Mouse (Mus musculus): ENCODE measurements around the gene Susd2.

The Susd2 gene

DNA sequence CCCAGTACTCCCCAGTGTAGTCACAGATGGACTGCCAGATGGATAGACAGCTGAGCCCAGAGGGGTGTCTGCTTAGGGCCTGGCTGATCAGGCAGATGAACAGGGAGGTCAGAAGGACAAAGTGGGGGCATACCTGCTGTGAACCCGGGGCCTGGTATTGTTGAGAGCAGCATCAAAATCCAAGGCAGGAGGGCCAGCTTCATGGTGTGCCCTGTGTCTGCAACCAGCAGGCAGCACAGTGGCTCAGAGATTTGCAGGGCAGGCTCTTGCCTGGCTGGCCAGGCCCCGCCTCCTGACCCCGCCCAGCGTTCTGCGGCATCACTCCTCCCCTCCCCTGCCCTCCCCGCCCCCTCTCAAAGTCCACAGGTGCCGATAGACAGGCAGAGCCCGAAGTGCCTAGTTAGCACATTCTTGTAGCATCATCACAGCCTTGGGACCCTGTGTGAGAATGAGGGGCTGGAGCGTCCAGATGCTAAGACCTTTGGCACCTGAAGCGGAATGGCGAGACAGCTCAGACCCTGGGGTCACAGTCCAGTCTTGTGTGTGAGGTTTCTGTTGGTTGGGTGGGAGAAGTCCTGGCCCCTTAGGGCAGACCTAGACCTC lies at the start of gene Susd2:
Gene Susd2, minus strand, starts transcription at position 268 of the 603 bp plus-strand sequence.
- DNase-seq (ENCODE audit: low spot score in 2 of 2), result no peak

DNA sequence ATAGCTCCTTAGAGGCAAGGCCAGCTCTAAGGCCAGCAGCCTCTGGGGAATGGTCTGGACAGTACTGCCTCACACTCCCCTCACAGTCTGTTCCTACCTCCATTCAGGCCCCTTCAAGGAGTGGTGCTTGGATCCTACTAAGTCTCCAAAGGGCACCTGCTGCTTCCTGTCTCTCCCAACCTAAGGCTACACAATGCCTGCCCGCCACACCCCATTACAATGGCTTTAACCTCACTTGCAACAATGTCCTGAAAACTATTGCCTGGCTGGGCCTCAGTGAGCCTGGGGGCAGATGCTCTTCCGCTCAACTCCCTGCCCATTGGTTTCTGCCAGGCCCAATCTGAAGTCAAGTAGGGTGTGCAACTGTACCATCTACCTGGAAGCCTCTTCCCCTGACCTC lies 44.8 kb upstream of the Susd2 start:
- DNase-seq (ENCODE audit: low spot score in 2 of 2), result no peak

DNA sequence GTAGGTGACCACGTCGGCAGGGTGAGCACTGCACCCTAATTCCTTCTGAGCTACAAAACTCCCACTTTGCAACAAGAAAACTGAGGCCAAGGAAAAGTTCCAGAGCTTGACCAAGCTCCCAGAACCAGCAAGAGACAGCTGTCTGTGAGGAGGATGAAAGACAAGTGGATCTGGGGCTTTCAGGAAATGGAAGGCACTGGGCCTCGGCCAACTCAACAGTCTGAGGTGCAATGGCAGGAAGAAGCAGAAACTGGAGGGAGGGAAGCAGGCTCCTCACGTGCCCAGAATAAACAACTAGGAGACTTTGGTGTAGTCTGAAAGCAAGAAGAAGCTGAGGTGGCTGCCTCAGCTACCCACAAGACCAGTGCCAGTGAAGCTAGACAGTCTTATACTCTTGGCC lies 42.9 kb upstream of the Susd2 start:
- no peak for DNase-seq (ENCODE audit: low spot score in 2 of 2)

DNA sequence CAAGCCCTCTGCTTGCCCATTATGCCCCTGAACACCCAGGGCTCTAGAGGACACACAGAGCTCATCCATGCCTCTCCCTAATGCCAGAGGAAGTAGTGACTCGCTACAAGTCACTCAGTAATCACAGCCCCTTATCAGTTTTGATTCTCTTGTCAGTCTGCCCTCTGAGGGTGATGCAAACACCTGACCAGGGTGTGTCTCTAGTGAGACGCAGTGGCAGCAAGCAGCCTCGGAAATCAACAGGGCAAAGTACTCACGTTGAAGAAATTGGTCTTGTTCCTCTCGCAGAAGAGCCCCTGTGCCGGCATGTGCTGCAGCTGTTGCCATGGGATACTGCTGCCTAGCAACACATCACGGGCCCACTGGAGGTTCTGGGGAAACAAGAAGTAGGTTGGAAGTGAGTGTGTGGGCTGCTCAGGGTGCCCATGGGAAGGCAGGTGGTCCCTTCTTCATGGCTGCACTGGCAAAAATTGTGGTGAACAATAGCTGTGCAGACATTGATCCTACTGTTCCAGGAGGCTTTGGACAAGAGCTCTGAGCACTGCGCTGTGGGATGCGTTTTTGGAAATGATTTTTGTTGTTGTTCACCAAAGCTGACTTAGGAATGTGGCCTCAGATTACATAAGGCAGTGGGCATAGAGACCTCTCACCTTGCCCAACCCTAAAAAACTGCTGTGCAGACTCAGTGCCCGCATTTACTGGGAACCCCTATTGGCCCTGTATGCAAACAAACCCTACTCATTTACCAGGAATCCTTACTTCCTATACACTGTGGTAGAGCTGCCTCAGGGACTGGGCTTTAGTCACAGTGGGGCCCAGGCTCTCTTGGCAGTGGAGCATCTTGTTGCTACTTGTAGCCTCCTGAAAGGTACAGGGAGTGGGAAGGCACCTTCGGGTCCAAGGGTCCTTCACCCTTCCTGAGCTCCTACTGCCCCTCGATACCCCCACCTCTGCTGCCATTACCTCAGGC lies 40.5 kb upstream of the Susd2 start:
- peak; percentile 85 to 89 for DNase-seq (ENCODE audit: low spot score in 2 of 2)

DNA sequence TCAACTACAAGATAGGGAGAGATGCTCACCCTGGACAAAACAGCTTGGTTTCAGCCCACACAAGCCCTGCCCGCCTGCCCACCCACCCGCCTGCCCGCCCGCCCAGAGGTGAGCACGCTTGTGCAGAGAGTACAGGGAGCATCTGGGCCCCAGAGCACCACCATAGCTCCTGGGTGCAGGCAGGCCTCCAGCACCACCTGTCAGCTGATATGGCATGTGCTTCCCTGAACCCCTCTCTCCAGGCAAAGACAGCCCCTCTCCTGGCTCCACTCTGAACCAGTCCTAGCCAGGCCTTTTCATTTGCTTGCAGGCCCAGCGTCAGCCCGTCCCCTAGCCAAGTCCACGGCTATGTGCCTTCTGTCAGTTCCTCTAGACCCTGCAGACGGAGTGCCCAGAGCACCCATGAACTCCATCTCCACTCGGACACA lies 36.8 kb upstream of the Susd2 start:
- no peak for DNase-seq (ENCODE audit: low spot score in 2 of 2)

DNA sequence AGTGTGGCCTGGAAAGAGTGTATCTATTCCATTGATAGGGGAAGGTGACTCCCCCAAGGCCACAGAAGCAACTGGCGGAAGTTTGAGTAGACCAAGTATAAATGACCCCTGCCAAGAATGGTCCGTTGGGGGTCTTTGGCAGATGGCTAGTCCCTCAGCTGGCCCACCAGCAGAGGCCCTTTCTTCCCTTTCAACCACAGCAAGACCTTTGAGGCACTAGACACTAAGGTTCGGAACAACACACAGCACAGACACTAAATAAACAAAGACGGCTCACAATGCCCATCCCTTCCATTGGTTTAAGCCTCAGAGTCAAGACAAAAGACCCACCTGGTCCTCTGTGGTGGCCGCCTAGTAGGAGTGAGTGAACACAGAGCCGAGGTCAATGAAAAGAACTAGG lies 35.4 kb upstream of the Susd2 start:
- no peak for DNase-seq (ENCODE audit: low spot score in 2 of 2)

DNA sequence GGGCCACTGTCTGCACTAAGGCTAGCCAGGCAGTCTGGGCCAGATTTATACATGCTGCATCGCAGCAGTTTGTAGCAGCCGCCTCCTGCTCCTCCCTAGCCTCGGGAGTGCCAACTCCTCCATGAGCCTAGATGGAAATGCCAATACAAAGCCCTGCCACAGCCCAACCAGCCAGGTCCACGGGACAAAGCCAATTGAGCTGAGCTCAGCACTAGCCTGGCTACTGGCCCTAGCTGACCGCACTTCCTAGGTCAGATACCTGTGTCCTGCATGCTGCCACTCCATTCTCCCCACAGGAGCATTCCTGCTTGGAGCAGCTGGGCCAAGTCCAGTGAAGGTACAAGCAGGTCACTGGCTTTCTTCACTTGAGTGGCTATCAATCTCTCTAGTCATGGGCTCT lies 34.2 kb upstream of the Susd2 start:
- DNase-seq (ENCODE audit: low spot score in 2 of 2), result peak in 1 of 2 experiments; percentile 57

DNA sequence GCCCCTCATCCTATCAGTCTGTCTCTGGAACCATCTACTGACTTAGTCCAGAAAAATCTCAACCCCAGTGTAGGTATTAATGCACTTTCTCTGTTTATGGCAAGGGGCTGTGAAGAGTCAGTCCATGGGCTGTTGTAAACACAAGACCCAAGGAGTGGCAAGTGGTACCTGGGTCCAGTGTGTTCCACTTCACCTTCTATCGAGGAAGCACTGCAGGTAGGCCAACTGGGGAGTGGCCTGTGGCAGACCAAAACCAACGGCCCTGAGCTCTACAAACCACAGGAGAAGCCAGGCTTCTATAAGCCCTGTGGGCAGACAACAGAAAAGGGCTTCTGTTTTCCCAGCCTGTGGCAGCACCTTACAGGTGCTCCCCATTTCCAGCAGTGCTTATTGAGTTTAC lies 33.8 kb upstream of the Susd2 start:
- DNase-seq (ENCODE audit: low spot score in 2 of 2), result no peak

DNA sequence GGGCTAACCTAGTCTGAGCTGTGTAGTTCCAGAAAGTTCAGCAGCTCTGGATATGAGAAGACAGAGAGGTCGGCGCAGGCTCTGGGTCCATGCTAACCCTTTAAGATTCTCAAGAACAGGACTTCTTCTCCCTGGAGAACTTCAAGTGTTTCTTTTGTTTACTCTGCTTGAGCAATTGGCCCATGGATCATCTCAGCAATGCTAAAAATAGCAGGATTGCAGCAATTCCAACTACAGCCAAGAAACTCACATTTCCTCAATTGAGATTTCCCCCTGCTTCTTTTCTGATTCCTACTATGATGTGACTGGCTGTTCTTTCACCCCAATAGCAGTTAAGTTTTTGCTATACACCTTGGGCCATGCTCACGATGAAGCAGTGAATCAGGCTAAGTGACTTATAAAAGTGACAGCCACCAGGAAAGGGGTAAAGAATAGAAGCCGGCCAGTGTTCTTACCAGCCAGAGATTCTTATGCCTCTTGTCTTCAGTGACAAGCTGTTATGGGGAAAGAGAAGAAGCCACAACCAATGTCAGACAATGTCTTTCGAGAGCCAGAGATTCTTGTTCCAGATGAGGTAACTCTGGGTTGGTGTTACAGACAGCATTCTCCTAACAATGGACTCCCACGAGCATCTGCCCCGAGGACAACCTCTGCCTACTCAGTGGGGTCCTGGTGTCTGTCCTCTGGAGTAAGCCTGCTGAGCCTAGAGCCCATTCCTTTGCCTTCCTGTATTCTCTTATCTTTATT lies 33.2 kb upstream of the Susd2 start:
- DNase-seq (ENCODE audit: low spot score in 2 of 2), result no peak

DNA sequence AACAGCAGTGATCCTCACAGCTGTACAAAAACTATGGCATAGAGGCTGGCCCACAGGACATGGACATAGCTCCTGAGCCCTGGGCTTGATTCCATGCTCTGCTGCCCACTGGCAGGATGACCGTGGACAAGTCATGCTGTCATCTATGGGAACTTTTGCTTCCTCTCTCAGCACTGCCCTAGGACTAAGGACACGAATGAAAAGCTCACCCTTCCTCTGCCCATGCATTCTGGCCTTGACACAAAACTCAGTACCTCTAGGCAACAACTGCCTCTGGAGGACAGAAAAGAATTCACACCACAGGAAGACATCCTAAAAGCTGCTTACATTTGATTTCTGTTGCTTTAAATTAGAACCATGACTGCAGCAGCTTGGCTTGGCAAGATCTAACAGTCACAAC lies 32.5 kb upstream of the Susd2 start:
- DNase-seq (ENCODE audit: low spot score in 2 of 2), result no peak

DNA sequence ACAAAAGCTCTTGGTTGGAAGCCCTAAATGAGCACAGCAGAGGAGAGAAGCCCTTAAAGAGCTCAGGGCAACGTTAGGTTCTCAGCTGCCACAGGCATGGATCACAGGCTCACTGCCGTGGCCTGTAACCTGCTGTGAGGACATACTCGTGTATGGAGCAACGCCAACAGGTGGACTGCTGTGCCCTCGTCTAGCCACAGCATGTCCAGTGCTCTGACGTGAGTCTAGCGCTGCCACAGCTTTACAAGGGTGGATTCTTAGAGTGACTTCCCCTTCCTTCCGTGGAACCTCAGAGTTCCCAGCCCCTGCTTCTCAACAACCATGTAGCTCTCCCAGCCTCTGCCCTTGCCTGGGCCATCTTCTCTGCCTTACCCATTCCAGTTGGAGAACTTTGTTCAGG lies 31.8 kb upstream of the Susd2 start:
- no peak for DNase-seq (ENCODE audit: low spot score in 2 of 2)

DNA sequence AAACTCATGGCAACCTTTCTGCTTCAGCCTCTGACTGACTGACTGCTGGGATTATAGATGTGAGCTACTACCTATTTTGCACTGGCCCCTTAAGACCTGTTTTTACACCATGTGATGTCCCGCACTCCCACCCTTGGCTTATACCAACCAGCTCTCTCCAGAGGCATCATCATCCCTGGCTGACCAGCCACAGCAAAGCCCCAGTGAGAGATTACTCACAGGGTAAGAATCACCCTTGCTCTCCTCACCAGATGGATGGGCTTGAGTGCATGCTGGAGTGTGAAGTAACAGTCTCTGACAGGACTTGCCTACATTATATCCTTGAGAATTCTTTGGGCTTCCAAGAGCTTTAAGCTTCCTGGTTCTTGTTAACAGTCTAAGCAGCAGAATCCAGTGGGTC lies 26.1 kb upstream of the Susd2 start:
- no peak for DNase-seq (ENCODE audit: low spot score in 2 of 2)

DNA sequence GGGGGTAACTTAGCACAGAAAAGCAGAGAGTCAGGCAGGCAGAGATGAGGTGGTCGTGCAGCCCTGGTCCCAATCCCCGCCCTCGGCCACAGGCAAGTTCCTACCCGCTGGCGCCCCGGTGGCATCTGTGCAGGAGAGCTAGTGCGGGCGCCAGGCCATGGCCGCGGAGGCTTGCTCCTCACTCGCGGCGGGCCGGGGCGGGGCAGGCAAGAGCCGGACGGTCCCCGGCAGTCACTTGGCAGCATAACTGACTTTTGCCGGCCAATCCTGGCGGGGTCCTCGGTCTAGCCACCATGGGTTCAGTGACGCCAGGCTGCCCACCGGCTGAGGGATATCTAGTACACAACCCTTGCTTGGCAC lies 24.1 kb upstream of the Susd2 start:
- no peak for DNase-seq (ENCODE audit: low spot score in 2 of 2)

DNA sequence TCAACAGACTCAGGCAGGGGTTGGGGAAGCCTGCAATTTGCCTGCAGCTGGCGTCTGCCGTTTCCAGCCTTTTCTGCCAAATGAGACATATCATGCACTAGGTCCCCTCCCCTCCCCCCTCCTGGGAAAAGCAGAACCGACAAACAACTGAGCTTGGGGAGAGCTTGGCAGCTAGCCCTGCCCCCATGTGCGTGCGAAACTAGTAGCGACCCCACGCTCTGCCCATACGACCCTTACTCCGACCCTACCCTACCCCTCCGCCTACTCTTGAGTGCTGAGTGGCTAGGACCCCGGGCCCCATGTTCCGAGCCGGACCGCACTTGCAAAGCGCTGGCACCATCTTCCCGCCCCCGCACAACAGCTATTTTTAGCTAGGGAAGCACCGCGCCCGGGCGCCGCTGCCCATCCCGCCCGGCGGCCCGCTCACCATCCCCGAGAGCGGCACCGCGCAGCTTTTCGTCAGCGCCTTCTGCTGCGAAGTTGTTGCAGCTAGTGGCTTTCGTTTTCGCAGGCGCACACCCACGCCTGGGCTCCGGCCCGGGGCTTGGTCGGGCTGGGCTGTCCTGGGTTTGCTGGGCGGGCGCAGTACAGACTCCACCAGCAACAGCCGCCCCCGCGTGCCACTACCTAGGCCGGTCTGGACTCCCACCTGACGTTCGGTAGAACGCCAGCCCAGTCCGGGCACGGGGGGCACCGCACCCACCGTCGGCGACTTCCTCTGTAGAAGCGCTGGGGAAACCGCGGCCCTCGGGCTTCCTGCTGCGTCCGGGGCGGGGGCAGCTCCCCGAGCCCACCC lies 23.5 kb upstream of the Susd2 start:
- peak in 1 of 2 experiments; percentile 87 for DNase-seq (ENCODE audit: low spot score in 2 of 2)

DNA sequence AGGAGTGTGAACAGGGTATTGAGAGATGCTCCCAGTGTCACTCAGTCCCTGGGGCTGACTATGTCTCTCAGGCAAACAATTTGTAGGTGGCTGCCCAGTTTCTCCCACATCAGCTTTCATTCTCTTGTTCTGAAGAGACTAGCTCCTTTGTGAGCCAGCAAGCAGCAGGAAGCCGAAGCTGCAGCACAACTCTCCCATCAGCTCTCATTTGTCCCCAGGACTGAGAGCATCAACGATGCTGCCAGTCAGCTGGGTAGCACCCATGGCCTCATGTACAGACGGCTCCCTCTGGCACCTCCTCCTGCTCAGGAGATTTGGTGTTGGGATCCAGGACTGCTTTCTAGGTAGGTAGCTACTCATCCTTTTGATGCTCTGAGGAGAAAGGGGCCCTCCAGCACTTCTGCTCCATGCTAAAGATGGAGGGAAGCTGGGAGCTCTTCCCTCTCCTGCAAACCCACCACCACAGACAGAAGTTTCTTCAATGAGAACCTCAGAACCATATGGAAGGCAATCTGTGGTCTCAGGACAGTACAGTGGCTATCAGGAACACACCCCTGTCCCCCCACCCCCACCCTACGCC lies 22.7 kb upstream of the Susd2 start:
- DNase-seq (ENCODE audit: low spot score in 2 of 2), result peak in 1 of 2 experiments; percentile 66

DNA sequence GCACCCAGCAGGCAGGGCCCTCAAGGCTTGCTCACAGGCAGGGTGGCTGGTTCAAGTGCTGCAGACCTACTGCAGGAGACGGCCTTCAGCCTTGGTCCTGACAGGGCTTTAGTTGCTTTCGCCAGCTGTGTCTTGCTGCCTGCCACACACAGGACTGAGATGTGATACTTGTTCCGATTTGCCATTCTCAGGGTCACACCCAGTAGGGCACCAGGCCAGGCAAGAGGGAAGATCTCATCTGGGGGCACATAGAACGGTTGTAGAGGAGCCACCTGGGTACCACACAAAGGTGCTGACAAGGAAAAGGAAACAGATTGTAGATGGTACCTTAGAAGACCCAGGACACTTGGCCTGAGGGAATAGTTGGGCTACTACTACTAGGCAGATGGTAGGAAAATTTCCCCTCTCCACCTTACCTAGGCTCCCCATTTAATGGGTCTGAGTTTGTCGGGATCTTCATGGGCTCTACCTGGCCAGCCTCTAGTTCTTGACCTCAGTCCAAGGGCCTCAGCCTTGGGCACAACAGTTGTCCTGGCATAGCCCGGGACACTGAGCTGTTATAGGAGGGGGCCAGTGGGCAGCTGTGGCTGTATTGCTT lies 21.0 kb upstream of the Susd2 start:
- DNase-seq (ENCODE audit: low spot score in 2 of 2), result no peak

DNA sequence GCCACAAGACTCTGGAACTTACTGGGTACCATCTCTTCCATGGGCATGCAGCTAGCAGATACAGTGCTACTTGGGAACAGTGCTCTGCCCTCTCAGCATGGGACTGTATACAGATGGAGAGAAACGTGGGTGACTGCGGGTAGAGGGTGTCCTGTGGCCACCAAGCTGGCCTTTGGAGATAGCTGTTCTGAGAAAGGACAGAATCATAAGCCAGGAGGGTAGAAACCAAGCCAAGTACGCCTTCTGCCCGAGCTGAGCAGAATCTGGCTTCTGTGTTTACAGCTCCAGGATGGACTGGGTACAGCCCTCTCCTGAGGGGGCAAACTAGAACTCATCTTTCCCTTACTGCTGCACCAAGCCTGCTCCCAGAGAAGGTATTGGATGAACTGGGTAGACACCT lies 18.8 kb upstream of the Susd2 start:
- DNase-seq (ENCODE audit: low spot score in 2 of 2), result no peak

DNA sequence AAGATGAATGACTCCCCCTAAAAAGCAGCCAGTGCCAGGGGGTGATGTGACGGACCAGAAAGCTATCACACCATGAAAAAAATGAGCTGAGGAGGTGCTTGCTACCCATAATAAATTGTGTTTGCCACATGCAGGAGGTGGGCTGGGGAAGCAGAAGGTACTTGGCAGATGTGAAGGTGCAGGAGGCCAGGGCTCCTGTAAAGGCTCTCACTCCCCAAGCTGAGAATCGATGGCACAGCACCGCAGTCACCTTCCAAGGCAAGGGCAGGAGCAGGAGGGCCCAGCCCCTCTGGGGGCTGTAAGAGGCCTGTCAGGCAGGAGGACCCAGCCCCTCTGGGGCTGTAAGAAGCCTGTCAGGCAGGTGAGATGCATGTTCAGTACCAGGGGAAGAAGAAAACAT lies 18.1 kb upstream of the Susd2 start:
- DNase-seq (ENCODE audit: low spot score in 2 of 2), result no peak

DNA sequence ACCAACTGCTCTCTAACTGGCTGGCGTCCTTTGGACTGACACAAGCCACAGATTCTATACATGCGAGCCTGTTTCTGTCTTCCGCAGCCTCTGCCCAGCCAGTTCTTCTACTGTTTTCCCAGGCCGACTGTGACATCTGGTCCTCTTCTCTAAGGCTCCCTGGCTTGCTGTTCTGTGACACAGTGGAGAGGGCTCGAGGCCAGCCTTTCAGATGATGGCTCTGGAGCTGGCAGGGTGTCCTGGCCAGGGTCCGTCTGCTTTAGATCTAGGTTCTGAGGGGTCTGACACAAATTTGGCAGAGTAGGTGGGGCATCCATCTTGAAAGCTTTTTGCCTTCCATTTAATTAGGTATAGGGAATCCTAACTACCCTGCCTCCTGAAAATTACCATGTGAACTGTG lies 17.6 kb upstream of the Susd2 start:
- no peak for DNase-seq (ENCODE audit: low spot score in 2 of 2)

DNA sequence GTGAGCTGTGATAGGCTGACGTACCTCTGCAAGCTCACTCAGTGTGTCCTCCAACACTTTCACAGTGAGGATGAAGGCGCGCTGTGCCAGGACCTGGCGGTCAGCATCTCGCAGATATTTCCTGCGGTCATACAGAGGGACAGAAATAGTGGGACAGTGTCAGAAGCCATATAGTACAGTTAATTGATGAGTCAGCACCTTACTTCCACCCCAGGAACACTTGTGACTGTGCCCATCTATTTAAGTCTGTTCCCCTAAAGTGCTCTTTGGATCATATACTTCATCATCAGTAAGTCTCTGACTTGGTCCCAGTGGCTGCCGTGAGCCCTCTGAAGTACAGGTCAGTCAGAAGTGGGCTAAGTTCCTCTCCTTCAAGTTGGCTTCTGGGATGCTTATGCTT lies 14.0 kb upstream of the Susd2 start:
- DNase-seq (ENCODE audit: low spot score in 2 of 2), result no peak

DNA sequence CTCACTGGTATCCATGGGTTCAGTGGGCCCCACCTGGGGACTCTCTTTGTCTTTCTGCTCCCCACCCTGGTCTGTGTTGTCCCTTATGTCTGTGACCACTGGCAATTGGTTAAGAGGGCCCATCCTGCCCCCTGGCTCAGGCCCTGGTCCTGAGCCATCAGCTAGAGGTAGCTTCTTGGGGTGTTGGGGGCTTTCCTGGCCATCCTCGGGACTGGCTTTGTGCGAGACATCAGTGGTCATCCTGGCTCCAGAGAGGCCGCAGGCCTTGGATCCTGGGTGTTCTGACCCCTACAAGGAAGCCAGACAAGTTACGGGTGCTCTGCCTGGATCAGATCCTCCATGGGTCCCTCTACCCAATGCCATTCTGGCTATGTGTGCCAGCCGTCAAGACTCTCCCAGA lies 13.4 kb upstream of the Susd2 start:
- DNase-seq (ENCODE audit: low spot score in 2 of 2), result no peak

Measured in left cerebral cortex, adult 9 months (tissue).